Mouse (Mus musculus) neural tube, postnatal 0 days (tissue): ENCODE data around the gene Klf17. TPM values are rescaled to one million over a fixed set of nuclear protein-coding genes. Genes with fewer than 3 reads are reported as not detected.

Experiments
- polyA plus RNA-seq: library from polyadenylated mRNA; unstranded; fragments of >200 nt; fragmentation: Nextera tagmentation; extraction: Ambion mirVana; gene quantifications from 2 replicates; pipeline ENCODE4 v1.2.1, GENCODE M21; 2015

Klf17 gene
- not detected in 2 replicates for polyA plus RNA-seq

DNA sequence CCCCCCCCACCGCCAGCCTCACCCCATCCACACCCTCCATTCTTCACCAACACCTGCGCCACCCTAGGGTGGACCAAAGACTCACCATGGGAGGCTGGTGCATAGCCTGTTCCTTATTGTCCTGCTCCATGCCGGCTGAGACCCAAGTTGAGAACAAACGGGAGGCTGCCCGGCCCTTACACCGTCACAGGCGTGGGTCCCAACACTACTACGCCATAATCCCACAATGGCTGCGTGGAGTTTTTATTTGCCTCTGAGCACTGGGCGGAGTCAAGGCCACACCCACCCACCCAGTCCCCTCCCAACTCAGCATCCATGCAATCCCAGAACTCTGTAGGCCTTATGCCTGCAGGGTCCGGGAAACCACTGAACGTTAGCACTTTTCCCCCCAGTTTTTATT, at the start of gene Klf17:
Gene Klf17 (minus strand): TSS at position 233 of the 400 bp plus-strand sequence.

DNA sequence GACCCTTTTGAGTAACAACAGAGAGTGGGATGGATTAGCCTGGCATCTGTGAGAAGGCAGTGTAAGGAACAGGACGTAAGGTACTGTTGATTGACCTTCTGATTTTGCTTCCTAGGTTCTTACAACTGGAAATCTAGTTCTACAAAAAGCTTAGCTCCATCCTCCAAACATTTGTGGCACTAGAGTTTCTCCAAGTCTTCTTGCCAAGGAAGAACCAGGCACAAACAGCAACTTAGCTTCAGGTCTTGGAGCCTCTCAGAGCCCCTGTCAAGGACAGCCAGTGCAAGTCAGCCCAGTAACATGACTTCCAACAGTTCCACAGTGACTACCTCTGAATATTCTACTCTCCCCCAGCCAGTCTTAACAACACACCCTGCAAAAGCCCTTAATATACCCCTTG, 41.3 kb downstream of the Klf17 start, which contains the start of gene Gm12845:
Gene Gm12845 (plus strand): TSS at position 301 of the 400 bp plus-strand sequence.

Other genes starting within 250 kb of the Klf17 start
- 280 and 289 TPM in 2 replicates for gene Eri3, start 215.3 kb downstream of the Klf17 start, polyA plus RNA-seq
- gene Dmap1, start 83.4 kb downstream of the Klf17 start, polyA plus RNA-seq = 67.5 and 74.0 TPM in 2 replicates
- not detected in 2 replicates for gene Gm12845, start 41.2 kb downstream of the Klf17 start, polyA plus RNA-seq
- gene Slc6a9, start 68.9 kb upstream of the Klf17 start, polyA plus RNA-seq = 106 and 124 TPM in 2 replicates
- 0.90 and 1.7 TPM in 2 replicates for gene Ccdc24, start 106.9 kb upstream of the Klf17 start, polyA plus RNA-seq
- 80.3 and 87.4 TPM in 2 replicates for gene B4galt2, start 117.8 kb upstream of the Klf17 start, polyA plus RNA-seq
- 740 and 756 TPM in 2 replicates for gene Atp6v0b, start 121.7 kb upstream of the Klf17 start, polyA plus RNA-seq
- gene Dph2, start 126.4 kb upstream of the Klf17 start, polyA plus RNA-seq = 14.9 TPM in 2 replicates
- gene Ipo13, start 149.4 kb upstream of the Klf17 start, polyA plus RNA-seq = 43.1 and 51.2 TPM in 2 replicates
- gene Artn, start 164.1 kb upstream of the Klf17 start, polyA plus RNA-seq = 1.5 and 1.6 TPM in 2 replicates